Mouse (Mus musculus) myocyte (in vitro differentiated cells): ENCODE measurements at regions not wholly inside any gene's neighbourhood (a gene's known extent, or its start where the extent isn't known, plus 50 kb on each side); places are given as distances from the start of the nearest gene placed in this dataset.

ENCODE experiments used
- CEBPB ChIP-seq: IDR thresholded peaks from 2 replicates; pipeline ENCODE4 v1.6.1; 2011; ENCODE audit warnings: mild to moderate bottlenecking, moderate library complexity; ENCODE audit not compliant: poor library complexity, insufficient read depth, severe bottlenecking
- E2F4 ChIP-seq: IDR thresholded peaks from one replicate; pipeline ENCODE4 v1.6.1; 2011; ENCODE audit warnings: mild to moderate bottlenecking, control low read depth, moderate library complexity; ENCODE audit not compliant: insufficient read depth
- MAX ChIP-seq: IDR thresholded peaks from one replicate; pipeline ENCODE4 v1.6.1; 2011; ENCODE audit warnings: low read depth, mild to moderate bottlenecking, control low read depth
- MYOD1 ChIP-seq, 3 experiments: IDR thresholded peaks; one replicate each; pipeline ENCODE4 v1.6.1; 2011; ENCODE audit warnings: control low read depth in 2 of 3, low read depth in 2 of 3, mild to moderate bottlenecking in 2 of 3, moderate library complexity in 1 of 3; ENCODE audit not compliant: insufficient read length in 2 of 3, control insufficient read depth in 1 of 3
- MYOG ChIP-seq, 3 experiments: IDR thresholded peaks; one replicate each; pipeline ENCODE4 v1.6.1; 2011; ENCODE audit warnings: control low read depth in 2 of 3, low read depth in 2 of 3, mild to moderate bottlenecking in 2 of 3; ENCODE audit not compliant: insufficient read length in 2 of 3, control insufficient read depth in 1 of 3, insufficient read depth in 1 of 3
- POLR2A ChIP-seq: IDR thresholded peaks from one replicate; pipeline ENCODE4 v1.6.1; 2011; ENCODE audit warnings: low read depth, mild to moderate bottlenecking, control low read depth, moderate library complexity; ENCODE audit not compliant: insufficient read length
- POLR2AphosphoS2 ChIP-seq: IDR thresholded peaks from one replicate; pipeline ENCODE4 v1.6.1; 2011; ENCODE audit warnings: low read depth, control low read depth; ENCODE audit not compliant: insufficient read length
- SRF ChIP-seq: IDR thresholded peaks from one replicate; pipeline ENCODE4 v1.6.1; 2011; ENCODE audit warnings: low read depth; ENCODE audit not compliant: control insufficient read depth, insufficient read length
- TCF12 ChIP-seq: IDR thresholded peaks from one replicate; pipeline ENCODE4 v1.6.1; 2011; ENCODE audit warnings: mild to moderate bottlenecking, control low read depth; ENCODE audit not compliant: poor library complexity, insufficient read depth, severe bottlenecking
- USF1 ChIP-seq: IDR thresholded peaks from one replicate; pipeline ENCODE4 v1.6.1; 2011; ENCODE audit warnings: low read depth, mild to moderate bottlenecking, control low read depth, moderate library complexity

DNA sequence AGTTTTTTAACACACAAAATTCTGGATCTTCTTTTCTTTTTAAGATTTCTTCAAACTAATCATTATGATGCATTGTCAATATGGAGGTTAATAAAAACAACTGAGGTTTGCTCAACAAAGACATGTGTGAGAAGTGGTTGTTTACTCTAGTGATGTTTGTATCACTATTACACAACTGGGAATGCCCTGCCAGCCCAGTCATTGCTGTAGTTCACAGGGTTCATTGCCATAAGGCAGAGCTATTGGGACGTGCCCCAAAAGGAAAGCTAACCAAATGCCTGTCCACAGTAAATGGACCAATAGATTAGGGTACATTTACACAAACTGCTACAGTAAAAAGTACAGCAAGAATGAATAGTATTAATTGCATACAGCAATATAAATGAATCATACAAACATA, 84.9 kb downstream of the Mrpl39 start:
- TF ChIP-seq POLR2A = no peak
- TF ChIP-seq USF1 = no peak
- no peak for TF ChIP-seq POLR2AphosphoS2
- no peak for TF ChIP-seq CEBPB
- no peak for TF ChIP-seq MYOG (IDR thresholded peaks at IDR 0.05; ENCODE audit: control insufficient read depth in 1 of 3, insufficient read depth in 1 of 3, insufficient read length in 2 of 3, low read depth in 2 of 3)
- no peak for TF ChIP-seq MYOD1 (IDR thresholded peaks at IDR 0.05; ENCODE audit: control insufficient read depth in 1 of 3, insufficient read length in 2 of 3, low read depth in 2 of 3)
- TF ChIP-seq TCF12 = no peak
- no peak for TF ChIP-seq E2F4
- no peak for TF ChIP-seq MAX
- no peak for TF ChIP-seq SRF
